Mouse (Mus musculus) ovary, postnatal 36 days (tissue): Measurements from ENCODE around the gene Syngap1.
"Not testable (repeated sequence)": the region's sequence is repeated elsewhere in the genome, so short reads cannot be mapped to it uniquely, and the experiment has no call there.

ENCODE experiments used
- DNase-seq: peaks from one replicate; pipeline ENCODE4 v3.0.0; 2022; ENCODE audit warnings: low spot score, mixed read lengths

Syngap1 gene

DNA sequence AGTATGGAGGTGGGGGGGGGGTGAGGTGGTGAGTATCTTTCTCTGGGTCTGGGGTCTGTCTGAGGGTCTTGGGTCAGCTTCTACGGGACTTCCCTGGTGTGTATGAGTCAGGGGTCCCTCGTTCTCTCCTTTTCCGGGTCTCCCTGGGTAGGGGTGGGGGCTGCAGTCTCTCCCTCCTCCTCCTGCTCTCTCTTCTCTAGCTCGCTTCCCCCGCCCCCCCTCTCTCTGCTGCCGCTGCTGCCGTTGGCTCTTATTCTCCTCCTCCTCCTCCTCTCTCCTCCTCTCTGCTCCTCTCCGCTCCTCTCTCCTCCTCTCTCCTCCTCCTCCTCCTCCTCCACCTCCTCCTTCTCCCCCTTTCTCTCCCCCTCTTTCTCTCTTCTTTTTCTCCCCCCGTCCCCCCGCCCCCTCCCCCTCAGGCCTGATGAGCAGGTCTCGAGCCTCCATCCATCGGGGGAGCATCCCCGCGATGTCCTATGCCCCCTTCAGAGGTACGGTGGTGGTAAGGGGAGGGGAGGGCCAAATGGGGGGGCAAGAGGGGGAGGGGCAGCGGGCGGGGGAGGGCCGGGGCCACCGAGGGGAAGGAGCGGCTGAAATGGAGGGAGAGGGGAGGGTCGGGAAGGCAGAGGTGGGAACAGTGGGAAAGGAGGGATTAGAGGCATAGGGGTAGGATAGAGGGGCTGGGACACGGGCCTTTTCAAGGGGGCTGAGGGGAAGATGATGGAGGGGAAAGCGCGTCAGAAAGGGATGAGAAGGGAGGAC lies at the start of gene Syngap1:
Gene Syngap1, plus strand, starts transcription at position 223 of the 759 bp plus-strand sequence.
- no peak for DNase-seq

DNA sequence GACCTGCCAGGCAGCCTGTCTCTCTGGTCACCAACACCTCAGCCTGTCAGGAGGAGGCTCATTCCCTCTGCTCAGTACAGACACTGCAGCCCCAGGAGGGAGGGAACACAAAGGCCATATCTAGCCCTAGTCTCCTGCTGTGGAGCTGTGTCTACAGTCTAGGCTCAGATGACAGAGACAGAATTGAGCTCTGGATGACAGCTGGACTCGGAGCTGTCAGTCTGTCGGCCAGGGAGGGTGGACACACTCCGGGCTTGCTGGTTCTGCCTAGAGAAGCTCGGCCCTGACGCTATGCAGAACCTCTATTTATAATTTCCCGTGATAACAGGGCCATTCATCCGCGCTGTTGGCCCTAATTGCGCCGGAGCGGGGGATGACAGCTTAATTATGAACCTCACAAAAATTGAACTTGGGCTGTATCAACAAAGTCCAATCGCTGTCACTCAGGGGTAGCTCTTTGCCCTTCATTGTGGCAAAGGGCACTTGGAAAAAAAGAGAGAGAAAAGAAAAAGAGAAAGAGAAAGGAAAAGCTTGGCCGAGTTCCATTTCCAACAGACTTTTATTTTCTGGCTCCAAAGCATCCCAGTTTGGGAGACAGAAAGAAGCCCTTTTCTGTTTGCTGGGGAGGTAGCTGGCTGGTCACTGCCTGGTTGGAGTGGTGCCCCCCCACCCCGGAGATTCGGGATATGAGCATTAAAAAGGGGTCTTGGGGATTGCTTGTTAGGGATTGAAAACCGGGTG lies 48.2 kb upstream of the Syngap1 start:
- no peak for DNase-seq

DNA sequence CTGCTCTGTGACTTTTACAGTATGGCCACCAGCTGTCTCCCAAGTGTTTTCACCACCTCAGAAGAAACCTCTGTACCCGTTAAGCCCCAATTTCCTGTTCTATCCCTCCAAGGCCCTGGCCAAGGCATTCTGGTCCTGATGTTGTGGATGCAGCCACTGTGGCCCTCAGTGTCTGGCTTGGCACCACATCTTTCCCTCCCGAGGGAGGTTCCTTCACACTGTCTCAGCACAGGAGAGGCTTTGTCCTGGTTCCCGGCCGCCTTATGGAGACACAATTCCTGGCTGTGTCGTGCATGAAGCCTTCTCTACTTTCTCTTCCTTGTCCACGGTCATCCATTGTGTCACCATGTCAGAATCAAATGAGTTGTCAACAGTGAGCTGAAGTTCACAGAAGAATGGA lies 47.6 kb upstream of the Syngap1 start:
- no peak for DNase-seq

DNA sequence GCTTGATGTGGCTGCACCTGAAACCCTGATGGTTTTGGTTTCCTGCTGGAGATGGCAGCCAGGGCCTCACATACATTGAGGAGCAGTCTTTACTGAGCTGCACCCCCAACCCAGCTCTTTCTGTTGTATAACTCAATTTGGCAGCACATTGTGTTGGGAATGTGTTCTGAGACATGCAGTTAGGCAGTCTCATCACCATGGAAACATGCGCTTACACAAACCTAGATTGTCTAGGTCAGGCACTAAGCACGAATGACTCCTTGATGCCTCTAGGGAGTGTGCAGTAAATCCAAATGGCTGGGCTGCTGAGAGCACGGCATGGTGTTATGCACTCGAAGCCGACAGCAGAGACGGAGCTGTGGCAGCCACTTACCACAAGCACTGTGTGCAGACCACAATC lies 46.7 kb upstream of the Syngap1 start:
- no peak for DNase-seq

DNA sequence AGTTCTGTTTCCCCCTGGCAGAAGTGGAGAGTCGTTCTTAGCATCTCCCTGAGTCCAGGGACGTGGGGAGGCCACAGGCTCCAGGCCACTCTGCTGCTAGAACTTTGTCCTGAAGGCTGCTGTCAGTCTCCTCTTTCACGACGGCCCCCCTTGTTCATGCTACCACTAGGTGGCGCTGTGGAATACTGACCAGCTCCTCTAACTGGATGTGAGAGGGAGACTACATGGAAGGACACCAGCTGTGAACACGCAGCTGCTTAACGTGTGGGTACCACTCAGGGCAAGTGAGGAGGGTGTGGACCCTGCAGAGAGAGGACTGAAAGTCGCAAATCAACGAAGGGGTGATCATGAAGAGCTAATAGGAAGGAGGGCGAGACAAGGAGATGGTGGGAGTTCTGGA lies 45.5 kb upstream of the Syngap1 start:
- DNase-seq = peak; percentile 55

DNA sequence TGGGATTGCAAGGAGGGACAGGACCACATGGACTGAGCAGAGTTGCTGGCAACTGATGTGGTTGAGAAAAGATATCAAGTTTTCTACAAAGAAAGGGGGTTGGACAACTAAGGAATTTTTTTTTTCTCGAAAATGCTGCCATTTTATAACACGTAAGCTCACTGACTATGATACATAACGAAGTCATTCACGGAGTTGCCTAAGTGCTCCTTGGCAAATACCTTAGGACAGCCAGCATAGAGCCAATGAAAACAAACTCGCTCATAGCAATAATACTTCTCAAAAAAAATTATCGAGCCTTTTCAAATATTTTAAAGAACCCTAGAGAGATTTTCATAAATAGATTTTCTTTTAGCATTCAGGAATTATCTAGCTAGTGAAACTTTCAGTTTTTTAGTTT lies 40.1 kb upstream of the Syngap1 start:
- no peak for DNase-seq

DNA sequence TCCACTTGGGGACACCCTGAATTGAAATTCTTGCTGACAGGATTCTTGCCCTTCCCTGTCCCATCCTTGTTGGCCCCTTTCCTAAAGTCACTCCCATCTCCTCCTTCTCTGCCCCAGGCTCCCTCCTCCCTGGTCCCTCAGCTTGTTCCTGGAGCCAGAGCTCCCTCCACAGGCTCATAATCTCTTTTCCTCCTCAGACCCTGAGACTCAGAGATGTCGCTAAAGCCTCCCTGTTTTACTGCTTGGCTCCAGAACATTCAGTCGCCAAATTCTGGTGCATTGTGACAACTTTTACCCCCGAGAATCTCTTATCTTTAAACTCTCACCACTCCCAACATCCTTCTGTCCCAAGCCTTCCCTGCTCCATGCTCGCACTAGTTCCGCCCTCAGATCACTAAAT lies 36.7 kb upstream of the Syngap1 start:
- DNase-seq = no peak

DNA sequence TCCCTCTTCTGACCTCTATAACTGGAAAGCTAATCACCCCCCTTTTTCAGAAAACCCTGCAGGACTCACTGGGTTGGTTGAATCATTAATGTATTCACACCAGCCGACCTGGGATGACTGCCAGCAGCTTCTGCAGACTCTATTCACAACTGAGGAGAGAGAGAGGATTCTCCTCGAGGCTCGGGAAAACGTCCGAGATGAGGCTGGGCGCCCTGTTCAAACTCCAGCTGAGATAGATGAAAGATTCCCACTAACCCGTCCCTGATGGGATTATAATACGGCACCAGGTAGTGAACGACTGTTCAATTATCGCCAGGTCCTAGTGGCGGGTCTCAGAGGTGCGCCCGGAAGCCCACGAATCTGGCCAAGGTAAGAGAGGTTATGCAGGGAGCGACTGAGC lies 33.5 kb upstream of the Syngap1 start:
- DNase-seq = not testable (repeated sequence)

DNA sequence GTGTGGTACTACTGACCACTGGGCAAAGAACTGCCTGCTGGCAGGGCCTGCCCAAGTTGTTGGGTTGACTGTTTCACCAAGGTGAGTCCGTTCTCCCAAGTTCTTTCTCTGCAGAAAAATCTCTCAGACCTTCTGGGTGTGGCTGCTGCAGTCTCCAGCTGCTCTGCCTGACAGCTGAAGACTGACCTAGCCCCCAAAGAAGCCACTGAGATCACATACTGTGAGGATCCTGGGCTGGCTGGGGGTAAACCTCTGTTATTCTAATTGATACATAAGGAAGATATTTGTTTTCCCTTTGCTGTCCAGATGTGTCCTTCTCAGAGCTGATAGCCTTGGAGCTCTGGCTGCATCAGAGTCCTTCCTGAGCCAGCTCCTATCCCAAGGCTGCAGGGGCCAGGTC lies 25.8 kb upstream of the Syngap1 start:
- no peak for DNase-seq

DNA sequence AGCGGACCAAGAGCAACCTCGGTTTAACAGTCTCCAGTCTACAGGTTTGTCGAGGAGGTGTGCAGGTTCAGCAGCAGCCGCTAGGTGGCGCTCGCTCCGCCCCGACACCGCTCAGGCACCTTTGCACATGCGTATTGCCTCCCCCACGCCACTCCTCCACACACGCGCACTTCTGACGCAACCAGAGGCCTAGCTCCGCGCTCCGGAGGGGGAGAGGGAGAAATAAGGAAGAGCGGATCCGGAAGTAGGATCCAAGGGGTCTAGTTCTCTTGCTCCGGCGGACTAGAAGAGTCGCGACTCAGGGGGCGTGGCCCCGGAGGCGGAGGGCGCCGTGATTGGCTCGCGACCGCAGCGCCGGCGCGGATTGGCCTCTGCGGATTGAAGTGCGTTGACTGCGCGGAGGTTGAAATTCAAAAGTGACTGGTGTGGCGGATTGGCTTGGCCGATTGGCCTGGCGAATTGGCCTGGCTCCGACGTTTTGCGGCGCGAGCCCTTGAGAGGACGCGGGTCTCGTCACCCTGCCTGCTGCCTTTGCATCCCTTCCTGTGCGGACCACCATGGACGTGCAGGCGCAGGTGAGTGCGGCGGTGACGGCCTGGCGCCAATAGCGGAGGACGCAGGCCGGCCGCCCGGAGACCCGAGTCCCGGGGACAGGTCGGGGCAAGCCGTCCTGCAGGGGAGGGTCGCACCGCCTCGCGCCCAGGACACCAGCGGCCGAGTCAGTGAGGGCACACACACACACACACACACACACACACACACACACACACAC lies 24.2 kb upstream of the Syngap1 start, which contains the start of gene Kifc5b:
Gene Kifc5b, plus strand, starts transcription at position 381 of the 772 bp plus-strand sequence.
- peak; percentile 99 for DNase-seq

DNA sequence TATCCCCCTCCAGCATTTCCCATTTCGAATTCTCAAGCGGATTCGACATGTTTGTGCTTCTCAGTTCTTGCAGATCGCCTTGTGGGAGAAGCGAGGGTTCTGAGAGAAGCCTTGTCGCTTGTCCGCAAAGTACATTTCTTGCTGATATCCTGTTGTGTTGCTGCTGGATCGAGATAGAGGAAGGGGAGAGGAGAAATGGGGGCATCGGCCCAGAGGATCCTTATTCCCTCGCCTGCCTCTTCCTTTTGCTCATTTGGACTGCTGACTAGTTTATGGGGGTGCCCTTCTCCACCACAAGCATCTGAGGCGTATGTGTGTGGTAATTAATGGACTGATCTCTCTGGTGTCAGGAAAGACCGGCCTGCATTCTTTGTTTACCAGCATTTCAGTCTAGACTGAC lies 23.5 kb upstream of the Syngap1 start:
- not testable (repeated sequence) for DNase-seq

DNA sequence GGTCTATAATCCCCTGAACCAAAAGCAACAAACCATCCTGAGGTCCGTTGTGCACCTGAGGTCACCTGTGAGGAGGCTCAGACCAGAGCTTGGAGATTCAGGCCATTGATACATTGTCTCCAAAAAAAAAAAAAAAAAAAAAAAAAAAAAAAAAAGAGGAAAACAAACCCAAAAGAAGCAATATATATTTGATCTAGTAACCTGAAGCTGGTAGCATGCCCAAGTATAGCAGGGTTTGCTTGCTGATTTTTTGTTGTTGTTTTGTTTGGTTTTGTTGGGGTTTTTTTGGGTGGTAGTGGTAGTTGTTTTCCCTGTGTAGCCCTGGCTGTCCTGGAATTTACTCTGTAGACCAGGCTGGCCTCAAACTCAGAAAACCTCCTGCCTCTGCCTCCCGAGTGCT lies 22.7 kb upstream of the Syngap1 start:
- no peak for DNase-seq

DNA sequence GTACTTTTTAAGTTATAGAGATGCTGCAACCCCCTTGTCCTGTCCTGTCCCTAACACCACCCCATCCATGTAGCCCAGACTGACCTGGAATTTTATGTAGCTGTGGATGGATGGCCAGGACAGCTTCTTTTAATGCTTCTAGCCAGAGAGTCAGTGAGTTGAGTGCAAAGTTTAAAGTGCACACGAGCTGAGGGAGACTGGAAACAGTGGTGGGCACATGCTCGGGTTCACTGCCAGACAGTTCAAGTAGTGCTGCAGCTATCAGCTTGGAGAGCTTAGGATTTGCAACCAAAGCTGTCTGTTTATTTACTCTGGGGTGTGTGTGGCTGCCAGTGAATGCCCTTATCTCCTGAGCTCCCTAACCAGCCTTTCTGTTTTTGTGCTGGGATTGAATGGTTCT lies 21.5 kb upstream of the Syngap1 start:
- not testable (repeated sequence) for DNase-seq

DNA sequence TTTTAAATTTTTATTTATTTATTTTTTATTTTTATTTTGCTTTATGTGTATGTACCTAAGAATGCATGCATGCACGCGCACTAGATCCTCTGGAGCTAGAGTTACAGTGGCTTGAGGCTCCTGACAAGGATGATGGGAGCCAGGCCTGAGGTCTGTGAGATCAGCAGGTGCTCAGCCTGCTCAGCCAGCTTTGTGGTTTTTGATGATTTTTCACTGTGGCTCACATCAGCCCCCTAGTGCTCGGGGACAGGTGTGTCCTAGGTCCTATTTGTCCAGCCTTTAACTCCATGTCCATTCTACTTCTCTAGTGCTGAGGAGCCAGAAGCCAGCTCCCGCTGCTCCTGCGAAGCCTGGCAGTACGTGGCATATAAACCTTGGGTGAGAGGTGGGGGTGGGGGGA lies 18.7 kb upstream of the Syngap1 start:
- DNase-seq = not testable (repeated sequence)

DNA sequence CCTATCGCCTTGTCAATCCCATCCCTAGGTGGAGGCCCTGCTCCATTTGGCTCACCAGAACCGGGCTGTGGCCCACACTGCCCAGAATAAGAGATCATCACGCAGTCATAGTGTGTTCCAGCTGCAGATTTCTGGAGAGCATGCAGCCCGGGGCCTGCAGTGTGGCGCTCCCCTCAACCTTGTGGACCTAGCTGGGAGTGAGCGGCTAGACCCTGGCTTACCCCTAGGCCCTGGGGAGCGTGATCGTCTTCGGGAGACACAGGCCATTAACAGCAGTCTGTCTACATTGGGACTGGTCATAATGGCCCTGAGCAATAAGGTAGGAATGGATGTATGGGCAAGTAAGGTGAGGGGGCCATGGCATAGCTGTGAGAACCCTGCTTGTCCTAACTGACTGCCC lies 15.6 kb upstream of the Syngap1 start:
- DNase-seq = not testable (repeated sequence)

DNA sequence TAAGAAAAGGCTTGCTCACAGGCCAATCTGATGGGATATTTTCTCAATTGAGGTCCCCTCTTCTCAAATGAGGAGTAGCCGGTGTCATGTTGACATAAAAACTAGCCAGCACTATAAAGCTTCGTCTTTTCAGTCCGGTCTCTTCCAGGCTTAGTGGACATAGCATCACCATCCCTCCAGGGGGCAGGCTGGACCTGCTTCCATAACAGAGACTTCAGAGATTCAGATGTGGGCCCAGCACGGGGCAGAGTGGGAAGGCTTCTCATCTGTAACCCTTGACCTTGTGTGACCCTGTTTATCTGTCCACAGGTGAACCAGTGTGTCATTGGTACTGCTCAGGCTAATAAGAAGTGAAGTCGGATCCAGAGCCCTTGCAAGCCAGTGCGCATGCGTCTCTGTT lies 9.3 kb upstream of the Syngap1 start:
- peak; percentile 48 for DNase-seq

DNA sequence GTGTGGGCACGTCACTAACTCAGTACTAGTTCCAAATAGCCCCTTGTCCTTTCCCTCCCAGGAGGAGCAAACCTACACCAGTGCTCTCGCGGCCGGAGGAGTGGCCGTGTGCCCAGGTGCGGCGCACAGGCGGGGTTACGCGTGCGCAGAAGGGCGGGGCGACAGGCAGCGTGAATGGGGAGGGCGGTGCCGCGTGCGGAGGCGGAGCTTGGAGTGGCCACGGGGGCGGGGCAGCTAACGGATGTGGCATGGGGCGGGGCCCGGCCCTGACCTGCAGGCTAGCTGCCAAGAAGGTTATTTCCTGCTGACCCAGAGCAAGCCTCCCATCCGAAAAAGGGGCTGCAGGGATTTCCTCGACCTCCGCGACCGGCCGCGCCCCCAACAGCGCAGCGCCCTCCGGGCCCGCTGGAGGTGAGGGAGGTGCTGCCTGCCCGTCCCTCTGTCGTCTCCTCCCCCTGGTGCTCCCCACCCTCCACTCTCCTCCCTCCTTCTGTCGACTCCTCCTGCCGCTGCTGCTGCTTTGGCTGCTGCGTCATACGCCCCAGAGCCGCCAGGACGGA lies 8.1 kb upstream of the Syngap1 start, which contains the start of gene Phf1:
Gene Phf1, plus strand, starts transcription at position 214 of the 560 bp plus-strand sequence.
- DNase-seq = peak; percentile 98

DNA sequence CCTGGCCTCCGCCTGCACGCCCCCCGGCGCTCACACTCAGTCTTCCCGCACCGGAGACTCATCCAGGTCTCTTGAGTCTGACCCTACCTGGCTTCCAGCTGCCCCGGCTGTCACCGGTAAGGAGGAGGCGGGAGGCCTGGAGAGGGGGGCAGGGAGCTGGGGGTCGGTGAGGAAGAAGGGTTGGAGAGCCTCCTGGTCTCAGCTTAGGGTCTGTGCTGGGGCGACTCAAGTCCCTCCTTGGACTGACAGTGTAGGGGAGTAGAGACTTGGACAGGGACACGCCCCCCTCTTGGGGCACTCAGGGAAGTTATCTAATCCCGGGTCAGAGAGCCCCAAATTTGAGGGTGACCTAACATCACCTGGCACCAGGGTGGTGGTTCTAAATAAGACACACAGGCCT lies 7.6 kb upstream of the Syngap1 start:
- no peak for DNase-seq

DNA sequence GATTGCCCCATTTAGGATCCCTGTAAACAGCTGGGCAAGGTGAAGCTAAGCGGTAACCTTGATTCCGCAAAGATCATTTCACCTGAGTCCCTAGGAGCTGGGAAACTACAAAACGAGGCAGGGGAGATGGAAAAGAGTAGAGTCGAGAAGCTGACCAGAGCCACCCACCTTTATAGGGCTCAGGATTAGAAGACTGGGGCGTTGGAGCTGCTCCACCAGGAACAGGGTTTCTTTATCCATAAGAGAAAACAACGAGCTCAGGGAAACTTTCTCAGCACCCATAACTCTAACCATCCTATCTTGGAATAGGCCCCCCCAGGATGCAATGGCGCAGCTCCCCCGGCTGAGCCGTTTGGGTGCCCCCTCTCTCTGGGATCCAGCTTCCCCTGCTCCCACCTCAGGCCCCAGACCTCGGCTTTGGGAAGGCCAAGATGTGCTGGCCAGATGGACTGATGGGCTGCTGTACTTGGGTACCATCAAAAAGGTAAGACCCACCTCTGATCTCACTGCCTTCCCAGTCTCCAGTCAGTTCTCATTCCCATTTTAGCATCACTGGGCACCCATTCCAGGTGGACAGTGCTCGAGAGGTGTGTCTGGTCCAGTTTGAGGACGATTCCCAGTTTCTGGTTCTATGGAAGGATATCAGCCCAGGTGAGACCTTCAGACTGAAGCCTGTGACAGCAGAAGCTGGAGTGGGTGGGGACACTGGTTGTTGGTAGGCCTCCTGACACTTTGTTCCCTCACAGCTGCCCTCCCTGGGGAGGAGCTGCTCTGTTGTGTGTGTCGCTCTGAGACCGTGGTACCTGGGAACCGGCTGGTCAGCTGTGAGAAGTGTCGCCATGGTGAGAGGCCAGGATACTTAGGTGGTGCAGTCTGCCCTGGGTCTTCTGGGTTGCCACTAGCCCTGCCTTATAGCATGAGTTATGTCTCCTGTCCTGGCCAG lies 6.9 kb upstream of the Syngap1 start:
- no peak for DNase-seq

DNA sequence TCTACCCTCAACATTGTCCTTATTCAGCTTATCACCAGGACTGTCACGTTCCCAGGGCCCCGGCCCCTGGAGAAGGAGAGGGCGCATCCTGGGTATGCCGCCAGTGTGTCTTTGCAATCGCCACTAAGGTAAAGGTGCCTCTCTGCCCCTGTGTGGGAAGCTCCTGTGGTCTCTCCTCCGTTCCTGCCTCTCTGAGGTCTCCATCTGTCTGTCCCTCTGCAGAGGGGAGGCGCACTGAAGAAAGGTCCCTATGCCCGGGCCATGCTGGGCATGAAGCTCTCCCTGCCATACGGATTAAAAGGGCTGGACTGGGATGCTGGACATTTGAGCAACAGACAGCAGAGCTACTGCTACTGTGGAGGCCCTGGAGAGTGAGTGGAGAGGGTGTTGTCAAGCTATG lies 6.0 kb upstream of the Syngap1 start:
- no peak for DNase-seq

DNA sequence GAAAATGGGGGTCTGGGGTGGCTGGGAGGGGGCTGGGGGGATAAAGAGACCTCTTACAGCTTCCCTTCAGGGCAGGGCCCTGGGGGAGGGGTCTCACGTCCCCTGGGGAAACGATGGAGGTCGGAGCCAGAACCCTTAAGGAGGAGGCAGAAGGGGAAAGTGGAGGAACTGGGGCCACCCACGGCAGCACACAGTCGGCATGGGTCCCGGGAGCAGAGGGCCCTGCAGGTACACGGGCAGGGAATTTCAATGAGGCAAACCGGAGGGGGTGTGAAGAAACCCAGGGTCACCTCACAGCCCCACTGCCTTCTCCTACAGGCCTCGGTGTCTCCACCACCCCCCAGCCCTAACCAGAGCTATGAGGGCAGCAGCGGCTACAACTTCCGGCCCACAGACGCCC lies 4.6 kb upstream of the Syngap1 start:
- no peak for DNase-seq
